Mouse (Mus musculus) megakaryocyte, embryonic 14.5 days (primary cell): ENCODE data around the gene Bcl11b. TPM values are rescaled to one million over a fixed set of nuclear protein-coding genes. Genes with fewer than 3 reads are reported as not detected.

Experiments used
- H3K27me3 ChIP-seq: replicated peaks from 2 replicates; pipeline ENCODE3; 2012; ENCODE audit warnings: inconsistent platforms
- H3K36me3 ChIP-seq: replicated peaks from 2 replicates; pipeline ENCODE3; 2012; ENCODE audit warnings: low read length, inconsistent platforms, mixed read lengths
- H3K4me1 ChIP-seq: 2 replicates; pipeline ENCODE4 v1.6.1; 2012; ENCODE audit warnings: inconsistent platforms
- H3K4me3 ChIP-seq: replicated peaks from 2 replicates; pipeline ENCODE3; 2012; ENCODE audit warnings: moderate library complexity, mild to moderate bottlenecking, inconsistent platforms
- H3K9me3 ChIP-seq: 2 replicates; pipeline ENCODE4 v1.6.1; 2012; ENCODE audit warnings: inconsistent platforms
- FLI1 ChIP-seq: IDR thresholded peaks from 2 replicates; pipeline ENCODE4 v1.6.1; 2012; ENCODE audit warnings: low read length, inconsistent platforms, mixed read lengths
- GATA1 ChIP-seq: IDR thresholded peaks from 3 replicates; pipeline ENCODE4 v1.6.1; 2012; ENCODE audit warnings: mixed read lengths, low read length, inconsistent platforms, borderline replicate concordance
- polyA plus RNA-seq: library from polyadenylated mRNA; stranded (reverse); fragments of >175 nt; gene quantifications from 2 replicates; pipeline ENCODE4 v1.2.3, GENCODE M21; 2012; ENCODE audit warnings: low replicate concordance; ENCODE audit not compliant: insufficient read depth

Bcl11b gene
- polyA plus RNA-seq, 1 experiment, result 0.07 TPM

- H3K27me3 ChIP-seq, result no peaks in the 10 kb centered on the region
- no peaks in the 10 kb centered on the region for H3K4me1 ChIP-seq
- TF ChIP-seq GATA1 (no peak), FLI1 (no peak)
- peaks cover 16% of the 10 kb centered on the region; the same call in 1 of the 2 replicates for H3K9me3 ChIP-seq
- no peaks in the 10 kb centered on the region for H3K36me3 ChIP-seq
- H3K4me3 ChIP-seq, result no peak overlapping the region
Observed at GRCm38 (mm10) chr12:107949416-107949815, 54.0 kb downstream of the Bcl11b start.

- no peaks in the 10 kb centered on the region for H3K27me3 ChIP-seq
- H3K4me1 ChIP-seq, result no peaks in the 10 kb centered on the region
- TF ChIP-seq FLI1, result no peak
- H3K9me3 ChIP-seq, result peaks cover 27% of the 10 kb centered on the region
- no peaks in the 10 kb centered on the region for H3K36me3 ChIP-seq
- H3K4me3 ChIP-seq, result no peak overlapping the region
Observed at GRCm38 (mm10) chr12:107942100-107942499, 61.3 kb downstream of the Bcl11b start.

- H3K27me3 ChIP-seq, result no peaks in the 10 kb centered on the region
- no peaks in the 10 kb centered on the region for H3K36me3 ChIP-seq
- no peak overlapping the region for H3K4me3 ChIP-seq
- H3K9me3 ChIP-seq, result peaks cover 21% of the 10 kb centered on the region
- TF ChIP-seq FLI1 (no peak), GATA1 (no peak)
- H3K4me1 ChIP-seq, result no peaks in the 10 kb centered on the region
Observed at GRCm38 (mm10) chr12:107940774-107941173, 62.6 kb downstream of the Bcl11b start.

- no peaks in the 10 kb centered on the region for H3K27me3 ChIP-seq
- H3K36me3 ChIP-seq, result no peaks in the 10 kb centered on the region
- no peaks in the 10 kb centered on the region for H3K4me1 ChIP-seq
- H3K9me3 ChIP-seq, result peaks cover 18% of the 10 kb centered on the region
- TF ChIP-seq GATA1, result no peak
- no peak for TF ChIP-seq FLI1
- no peak overlapping the region for H3K4me3 ChIP-seq
Observed at GRCm38 (mm10) chr12:107939177-107939576, 64.2 kb downstream of the Bcl11b start.

- no peak overlapping the region for H3K4me3 ChIP-seq
- no peaks in the 10 kb centered on the region for H3K27me3 ChIP-seq
- TF ChIP-seq GATA1 (no peak), FLI1 (no peak)
- H3K36me3 ChIP-seq, result no peaks in the 10 kb centered on the region
- H3K4me1 ChIP-seq, result no peaks in the 10 kb centered on the region
- H3K9me3 ChIP-seq, result peaks cover 10% of the 10 kb centered on the region
Observed at GRCm38 (mm10) chr12:107936972-107937371, 66.4 kb downstream of the Bcl11b start.

- H3K4me3 ChIP-seq, result no peak overlapping the region
- H3K9me3 ChIP-seq, result 0 out of 2 replicates have a peak, but pooled peaks cover 6% of the 10 kb centered on the region
- H3K4me1 ChIP-seq, result no peaks in the 10 kb centered on the region
Observed at GRCm38 (mm10) chr12:107936406-107936805, 67.0 kb downstream of the Bcl11b start.

GRCm38 (mm10) chr12:107934831-107935437, 68.5 kb downstream of the Bcl11b start:
- Histone ChIP-seq H3K36me3 (no peaks in the 10 kb centered on the region), H3K4me1 (no peaks in the 10 kb centered on the region), H3K9me3 (0 out of 2 replicates have a peak, but pooled peaks cover 6% of the 10 kb centered on the region), H3K27me3 (no peaks in the 10 kb centered on the region), H3K4me3 (no peak overlapping the region)
- no peak for TF ChIP-seq FLI1
- TF ChIP-seq GATA1, result no peak

More at GRCm38 (mm10) chr12:107936406-107936805, 67.0 kb downstream of the Bcl11b start:
- TF ChIP-seq FLI1, result no peak
- no peak for TF ChIP-seq GATA1
- no peaks in the 10 kb centered on the region for H3K27me3 ChIP-seq
- no peaks in the 10 kb centered on the region for H3K36me3 ChIP-seq

- TF ChIP-seq GATA1 (no peak), FLI1 (no peak)
- H3K4me1 ChIP-seq, result no peaks in the 10 kb centered on the region
- no peak overlapping the region for H3K4me3 ChIP-seq
- H3K9me3 ChIP-seq, result peaks cover 9% of the 10 kb centered on the region; the same call in 1 of the 2 replicates
- no peaks in the 10 kb centered on the region for H3K36me3 ChIP-seq
- H3K27me3 ChIP-seq, result no peaks in the 10 kb centered on the region
Observed at GRCm38 (mm10) chr12:107932140-107932539, 71.3 kb downstream of the Bcl11b start.

GRCm38 (mm10) chr12:107931476-107931875, 71.9 kb downstream of the Bcl11b start:
- peaks cover 9% of the 10 kb centered on the region; the same call in 1 of the 2 replicates for H3K9me3 ChIP-seq
- no peak overlapping the region for H3K4me3 ChIP-seq
- TF ChIP-seq GATA1, result no peak
- TF ChIP-seq FLI1, result no peak
- no peaks in the 10 kb centered on the region for H3K4me1 ChIP-seq
- no peaks in the 10 kb centered on the region for H3K27me3 ChIP-seq
- no peaks in the 10 kb centered on the region for H3K36me3 ChIP-seq

GRCm38 (mm10) chr12:107930611-107931350, 72.6 kb downstream of the Bcl11b start:
- Histone ChIP-seq H3K27me3 (no peaks in the 10 kb centered on the region), H3K4me1 (no peaks in the 10 kb centered on the region), H3K36me3 (no peaks in the 10 kb centered on the region), H3K4me3 (no peak overlapping the region), H3K9me3 (peaks cover 9% of the 10 kb centered on the region; the same call in 1 of the 2 replicates)
- TF ChIP-seq GATA1 (no peak), FLI1 (no peak)
